Mouse (Mus musculus) B cell, adult 2 months (primary cell): Measurements from ENCODE around the gene Lrch4.
A peak's percentile ranks its signal among the peaks of the same experiment; 100 is the strongest.

Source experiments
- DNase-seq, 2 experiments: peaks; one replicate each; pipeline ENCODE4 v3.0.0; 2022

Gene Lrch4

GRCm38 (mm10) chr5:137653366-137653765 lies 24.4 kb downstream of the Lrch4 start:
- DNase-seq, result no peak

- DNase-seq, result peak; percentile 40 to 51
These were observed 25.8 kb downstream of the Lrch4 start for GRCm38 (mm10) chr5:137654746-137655145.

DNA sequence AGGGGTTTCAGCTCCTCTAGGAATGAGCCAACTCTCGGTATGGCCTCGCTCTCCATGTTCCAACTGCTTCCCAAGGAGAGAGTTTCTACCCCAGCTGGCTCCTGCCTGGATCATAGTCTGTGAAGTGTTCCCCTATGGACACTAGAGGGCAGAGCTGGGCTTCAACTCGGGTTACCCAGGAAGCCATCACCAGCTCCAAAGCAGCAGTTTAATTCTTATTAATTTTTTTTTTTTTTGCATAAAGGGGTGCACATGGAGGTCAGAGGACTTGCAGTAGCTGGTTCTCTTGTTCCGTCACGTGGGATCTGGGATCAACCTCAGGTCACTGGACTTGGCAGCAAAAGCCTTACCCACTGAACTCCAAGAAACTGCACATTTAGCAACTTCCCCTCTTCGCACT lies 28.1 kb downstream of the Lrch4 start:
- DNase-seq, result peak; percentile 69 to 70

DNA sequence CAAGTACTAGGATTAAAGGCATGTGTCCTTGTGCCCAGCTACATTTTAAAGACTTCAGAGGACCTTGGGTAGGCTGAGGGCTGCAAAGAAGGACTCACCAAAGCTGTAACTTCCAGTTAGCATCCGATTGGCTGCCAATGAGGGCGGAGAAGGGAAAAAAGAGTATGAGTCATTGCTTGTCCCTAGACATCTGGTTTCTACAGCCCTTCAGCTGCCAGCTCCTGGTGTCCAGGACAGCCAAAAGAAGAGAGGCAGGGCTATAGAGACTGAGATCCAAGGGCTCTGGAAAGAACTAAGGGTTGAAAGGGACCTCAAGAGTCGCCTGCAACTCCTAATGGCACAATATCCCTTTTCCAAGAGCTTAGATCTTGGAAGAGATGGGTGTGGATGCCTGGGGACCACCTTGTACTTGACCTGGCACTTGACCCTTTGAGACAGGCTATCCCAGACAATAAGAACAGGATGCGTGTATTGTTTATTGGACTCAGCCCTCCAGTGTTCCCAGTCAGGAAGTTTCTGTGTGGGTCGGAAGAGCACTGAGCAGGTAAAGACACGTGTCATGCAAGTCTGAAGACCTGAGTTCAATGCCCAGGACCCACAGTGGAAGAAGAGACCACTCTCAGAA lies 31.3 kb downstream of the Lrch4 start:
- DNase-seq, result no peak

- DNase-seq, result no peak
These were observed 34.1 kb downstream of the Lrch4 start for GRCm38 (mm10) chr5:137663057-137663456.

DNA sequence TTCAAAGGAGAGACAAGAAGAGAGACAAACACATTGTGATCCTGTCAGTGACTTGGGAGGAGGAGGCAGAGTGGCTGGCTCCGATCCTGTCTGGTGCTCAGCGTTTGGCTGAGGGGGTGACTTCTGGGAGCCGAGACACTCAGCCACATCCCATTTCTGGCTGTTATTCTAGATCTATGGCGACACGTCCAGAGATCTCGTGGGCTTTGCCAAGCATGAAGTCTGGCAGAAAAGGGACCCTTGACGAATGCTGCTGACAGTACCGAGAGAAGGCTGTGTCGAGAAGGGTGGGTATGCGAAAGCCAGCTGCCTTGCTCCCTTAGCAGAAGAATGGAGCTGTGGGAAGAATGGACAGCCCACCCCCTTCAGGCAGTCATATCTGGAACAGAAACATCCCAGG lies 40.0 kb downstream of the Lrch4 start:
- DNase-seq, result no peak

DNA sequence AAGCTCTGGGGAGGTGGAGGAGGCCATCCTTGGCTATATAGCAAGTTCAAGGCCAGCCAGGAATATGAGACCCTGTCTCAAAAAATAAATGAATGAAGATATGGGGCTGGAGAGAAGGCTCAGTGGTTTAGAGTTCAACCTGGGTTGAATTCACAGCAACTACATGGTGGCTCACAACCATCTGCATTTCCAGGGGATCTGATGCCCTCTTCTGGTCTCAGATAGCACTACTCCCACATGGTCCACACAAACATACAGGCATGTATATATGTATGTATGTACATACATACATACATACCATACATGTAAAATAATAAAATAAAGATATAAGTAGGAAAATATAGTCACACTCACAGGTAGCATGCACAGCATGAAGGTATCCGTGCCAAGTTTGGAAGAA lies 41.3 kb downstream of the Lrch4 start:
- DNase-seq, result peak; percentile 31 to 41

DNA sequence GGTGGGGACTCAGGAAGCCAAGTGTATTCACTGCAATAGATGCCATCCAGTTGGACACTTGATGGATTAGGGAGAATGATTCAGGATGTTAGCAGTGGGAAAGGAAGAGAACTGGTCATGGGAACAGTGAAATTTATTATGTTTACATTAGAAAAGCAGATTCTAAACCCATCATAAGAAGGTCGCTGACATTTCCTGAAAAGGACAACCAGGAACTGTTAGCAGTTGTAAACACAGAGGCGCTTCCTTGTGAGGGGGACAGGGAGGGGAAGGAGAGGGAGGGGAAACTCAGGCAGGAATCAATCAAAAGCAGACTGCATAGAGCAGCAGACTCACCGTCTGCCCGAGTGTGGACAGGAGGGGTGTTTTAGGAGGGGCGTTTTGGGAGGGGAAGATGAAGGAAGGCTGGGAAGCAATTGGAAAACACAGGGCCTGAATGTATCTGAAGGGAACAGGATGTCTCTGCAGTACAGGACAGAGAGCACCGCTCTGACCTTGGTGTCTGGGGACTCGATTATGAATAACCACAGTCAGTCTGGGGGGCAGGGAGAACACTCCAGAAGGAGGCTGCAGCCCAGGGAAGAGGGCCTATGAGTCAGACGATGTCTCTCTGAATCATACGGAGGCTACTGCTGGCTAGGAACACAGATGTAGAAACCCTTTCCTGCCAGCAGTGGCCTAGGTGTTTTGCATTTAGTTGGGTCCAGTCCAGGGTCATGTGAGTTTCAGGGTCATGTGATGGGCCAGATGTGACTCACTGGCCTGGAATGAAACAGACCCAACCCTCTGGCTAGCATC lies 42.7 kb downstream of the Lrch4 start:
- no peak for DNase-seq

DNA sequence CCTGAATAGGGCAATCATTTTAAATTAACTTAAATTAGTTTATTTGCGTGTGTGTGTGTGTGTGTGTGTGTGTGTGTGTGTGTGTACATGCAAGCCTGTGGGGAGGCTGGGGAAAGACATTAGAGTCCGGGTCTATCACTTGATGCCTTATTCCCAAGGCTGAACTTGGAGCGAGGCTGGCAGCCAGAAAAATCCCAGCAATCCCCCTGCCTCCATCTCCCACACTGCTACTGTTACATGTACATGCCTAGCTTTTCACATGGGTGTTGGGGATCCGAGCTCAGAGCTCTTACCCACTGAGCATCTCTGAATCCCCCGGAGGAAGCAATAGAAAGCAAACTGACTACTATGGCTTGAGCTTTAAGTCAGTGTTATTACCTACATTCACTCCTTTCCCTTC lies 43.4 kb downstream of the Lrch4 start:
- no peak for DNase-seq

GRCm38 (mm10) chr5:137673015-137673414 lies 44.1 kb downstream of the Lrch4 start:
- DNase-seq, result no peak

GRCm38 (mm10) chr5:137674786-137675185 lies 45.9 kb downstream of the Lrch4 start:
- DNase-seq, result no peak

- DNase-seq, result no peak
These were observed 48.9 kb downstream of the Lrch4 start for GRCm38 (mm10) chr5:137677859-137678258.

GRCm38 (mm10) chr5:137678736-137679135 lies 49.8 kb downstream of the Lrch4 start:
- DNase-seq, result no peak

DNA sequence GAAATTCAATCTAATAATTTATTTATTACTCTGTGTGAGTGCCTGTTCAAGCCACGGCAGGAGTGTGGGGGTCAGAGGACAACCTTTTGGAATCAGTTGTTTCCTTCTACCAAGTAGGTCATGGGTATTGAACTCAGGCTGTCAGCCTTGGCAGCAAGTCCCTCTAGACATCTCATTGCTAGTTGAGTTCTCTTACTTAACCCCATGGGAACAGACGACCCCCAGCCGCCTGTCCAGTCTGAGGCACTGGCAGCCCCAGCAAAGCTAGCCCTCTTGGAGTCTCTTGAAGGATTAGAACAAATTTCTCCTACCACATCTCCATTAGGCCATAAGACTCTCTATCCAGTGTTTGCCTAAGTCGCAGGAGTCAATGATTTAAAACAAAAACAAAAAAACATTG lies 50.8 kb downstream of the Lrch4 start:
- DNase-seq, result no peak

- no peak for DNase-seq
These were observed 53.6 kb downstream of the Lrch4 start for GRCm38 (mm10) chr5:137682526-137682925.

GRCm38 (mm10) chr5:137683388-137684293 lies 54.7 kb downstream of the Lrch4 start:
- DNase-seq, result peak in 1 of 2 experiments; percentile 22

DNA sequence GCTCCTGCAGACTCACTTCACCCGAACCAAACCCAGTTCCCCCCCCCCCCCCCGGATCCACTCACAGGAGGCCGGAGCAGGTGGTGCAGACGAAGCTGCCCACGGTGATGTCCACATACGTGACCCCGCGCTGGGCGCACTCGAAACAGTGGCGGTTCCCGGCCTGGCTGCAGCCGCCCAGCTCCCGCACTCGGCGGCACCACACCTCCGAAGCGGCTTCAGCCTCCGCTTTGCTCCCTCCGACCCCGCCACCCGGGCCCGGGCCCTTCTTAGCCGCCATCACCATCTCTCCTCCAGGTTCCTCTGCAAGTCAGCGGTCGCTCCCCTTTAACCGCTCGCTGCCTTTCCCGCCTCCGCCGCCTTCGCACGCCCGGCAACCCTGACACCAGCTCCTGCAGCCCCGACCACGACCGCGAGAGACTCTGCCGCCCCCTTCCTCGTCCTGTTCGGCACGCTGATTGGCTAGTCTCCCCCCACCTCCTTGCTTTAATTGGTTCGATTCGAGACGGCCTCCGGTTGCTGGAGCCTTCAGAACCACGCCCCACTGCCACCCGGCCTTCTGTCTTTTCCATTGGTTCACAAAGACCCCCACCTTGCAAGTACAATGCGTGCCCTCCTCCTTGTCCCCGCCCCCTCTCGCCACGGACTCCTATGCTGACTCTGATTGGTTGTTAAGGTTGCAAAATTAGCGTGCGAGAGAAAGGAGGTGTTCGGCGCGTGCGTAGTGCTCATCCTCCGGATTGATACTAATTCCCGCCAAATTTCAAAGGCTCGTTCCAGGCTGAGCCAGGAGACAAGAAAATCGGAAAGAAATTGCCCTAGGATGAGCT lies 55.6 kb downstream of the Lrch4 start, which contains the start of gene Agfg2:
Gene Agfg2, minus strand, starts transcription at position 433 of the 830 bp plus-strand sequence.
- peak; percentile 96 to 98 for DNase-seq

GRCm38 (mm10) chr5:137685653-137686052 lies 56.7 kb downstream of the Lrch4 start:
- DNase-seq, result no peak

GRCm38 (mm10) chr5:137686127-137686790 lies 57.3 kb downstream of the Lrch4 start:
- DNase-seq, result peak; percentile 32 to 33

DNA sequence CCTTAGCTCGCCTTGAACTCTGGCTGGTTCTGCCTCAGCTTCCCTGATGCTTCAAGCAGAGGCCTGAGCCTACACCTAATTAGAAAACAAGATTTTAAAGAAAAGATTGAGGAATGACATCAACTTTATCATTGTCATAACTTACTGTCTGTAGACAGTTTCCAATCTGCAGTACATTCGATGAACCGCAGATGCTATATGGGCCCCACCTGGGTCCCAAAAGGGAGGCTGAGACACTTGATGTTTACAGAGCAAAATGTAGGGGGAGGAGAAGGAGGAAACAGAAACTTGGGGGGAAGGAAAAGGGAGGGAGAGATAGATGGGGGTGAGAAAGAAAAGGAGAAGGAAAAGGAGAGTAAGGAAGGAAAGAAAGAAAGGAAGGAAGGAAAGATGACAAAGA lies 61.1 kb downstream of the Lrch4 start:
- no peak for DNase-seq

GRCm38 (mm10) chr5:137690531-137690930 lies 61.6 kb downstream of the Lrch4 start:
- no peak for DNase-seq
